Mouse (Mus musculus) midbrain, embryonic 14.5 days (tissue): Measurements from ENCODE around the gene Ovol1. TPM values are rescaled to one million over a fixed set of nuclear protein-coding genes. Genes with fewer than 3 reads are reported as not detected.

Source experiments
- ATAC-seq: fragments of 200-750 bp; cut with Nextera tagmentation; 2 replicates; pipeline ENCODE4 v1.8.0; 2017; ENCODE audit warnings: moderate number of reproducible peaks, moderate library complexity; ENCODE audit not compliant: low FRiP score, low TSS enrichment
- DNase-seq: peaks from one replicate; pipeline ENCODE4 v3.0.0-alpha.2; 2015
- H3K27ac ChIP-seq: fragments of 300-500 bp; sonication (generic); replicated peaks from 2 replicates; pipeline ENCODE4 v1.5.1; 2014; ENCODE audit warnings: mild to moderate bottlenecking, low read depth, low read length, moderate library complexity
- H3K27me3 ChIP-seq: fragments of 300-500 bp; sonication (generic); 2 replicates; pipeline ENCODE4 v1.6.1; 2014; ENCODE audit warnings: low read length, control low read depth, mixed read lengths; ENCODE audit not compliant: control insufficient read depth, insufficient read depth
- H3K36me3 ChIP-seq: fragments of 300-500 bp; sonication (generic); 2 replicates; pipeline ENCODE4 v1.6.1; 2014; ENCODE audit warnings: low read length, control low read depth; ENCODE audit not compliant: control insufficient read depth, insufficient read depth
- H3K4me1 ChIP-seq: fragments of 300-500 bp; sonication (generic); 2 replicates; pipeline ENCODE4 v1.6.1; 2014; ENCODE audit warnings: mild to moderate bottlenecking, antibody characterized with exemption, low read length, control low read depth; ENCODE audit not compliant: control insufficient read depth, insufficient read depth
- H3K4me2 ChIP-seq: fragments of 300-500 bp; sonication (generic); 2 replicates; pipeline ENCODE4 v1.6.1; 2014; ENCODE audit warnings: mild to moderate bottlenecking, low read length, moderate library complexity
- H3K4me3 ChIP-seq: fragments of 300-500 bp; sonication (generic); replicated peaks from 2 replicates; pipeline ENCODE4 v1.5.1; 2014; ENCODE audit warnings: low read depth, low read length
- H3K9ac ChIP-seq: fragments of 300-500 bp; sonication (generic); replicated peaks from 2 replicates; pipeline ENCODE4 v1.6.1; 2014; ENCODE audit warnings: mild to moderate bottlenecking, low read length, moderate library complexity
- H3K9me3 ChIP-seq: fragments of 300-500 bp; sonication (generic); 2 replicates; pipeline ENCODE4 v1.6.1; 2016; ENCODE audit warnings: low read length, control low read depth, mixed read lengths; ENCODE audit not compliant: control insufficient read depth
- WGBS: fragments of 180-500 bp; shearing (Covaris S2); extraction: QIAGEN DNeasy Blood & Tissue Kit; methylation state at CpG from one replicate; pipeline ENCODE4 v1.1.7; 2014; 5-methylcytosine and 5-hydroxymethylcytosine counted together
- polyA plus RNA-seq: library from polyadenylated mRNA; unstranded; fragments of >200 nt; fragmentation: Nextera tagmentation; extraction: Ambion mirVana; gene quantifications from 2 replicates; pipeline ENCODE4 v1.2.1, GENCODE M21; 2014

The Ovol1 gene
- polyA plus RNA-seq, 1 experiment from 2014 or later, result not detected

DNA sequence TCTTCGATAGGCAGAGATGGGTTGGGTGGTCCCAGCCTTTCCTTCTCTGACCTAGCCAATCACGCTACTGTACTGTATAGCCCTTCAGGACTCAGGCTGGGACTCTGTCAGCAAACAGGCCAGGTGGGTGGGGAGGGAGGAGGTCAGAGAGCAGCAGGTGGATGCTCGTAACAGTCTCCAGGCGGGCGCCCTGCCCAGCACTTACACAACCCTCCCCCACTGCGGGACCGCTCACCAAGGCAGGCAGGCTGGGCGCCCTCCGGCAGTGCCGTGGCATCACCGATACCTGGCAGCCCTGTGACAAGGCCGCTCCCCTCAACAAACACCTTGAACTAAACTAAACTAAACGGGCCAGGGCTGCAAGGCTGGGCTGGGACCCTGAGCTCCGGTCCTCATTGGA is 6.2 kb downstream of the Ovol1 start:
- 86% methylated on average over 14 of the region's 14 CpGs for WGBS
- DNase-seq (no peak), ATAC-seq (no peak)
- Histone ChIP-seq H3K4me2 (no peak overlapping the region), H3K27me3 (peaks cover 26% of the 10 kb centered on the region), H3K36me3 (no peaks in the 10 kb centered on the region), H3K4me1 (no peaks in the 10 kb centered on the region), H3K9ac (no peak overlapping the region), H3K4me3 (no peak overlapping the region), H3K9me3 (no peaks in the 10 kb centered on the region), H3K27ac (no peak overlapping the region)

DNA sequence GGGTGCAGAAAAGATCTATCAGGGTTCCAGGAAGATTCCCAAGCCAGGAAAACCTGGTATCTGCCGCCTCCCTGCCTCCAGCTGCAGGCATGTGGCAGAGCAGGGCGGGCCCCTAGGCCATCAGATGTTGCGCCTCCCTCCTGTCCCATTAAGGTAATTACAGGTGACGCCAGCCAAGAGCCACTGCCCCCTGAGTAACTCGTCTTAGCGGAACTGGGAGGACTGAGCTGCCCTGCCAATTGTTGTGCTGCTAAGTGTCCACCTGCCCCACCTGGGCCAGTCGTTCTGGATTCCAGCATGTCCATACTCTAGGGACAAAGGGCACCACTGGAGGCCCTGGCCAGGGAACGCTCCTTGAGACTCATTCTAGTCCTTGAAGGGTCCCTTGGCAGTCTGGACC is 6.6 kb downstream of the Ovol1 start:
- Histone ChIP-seq H3K4me2 (no peak overlapping the region), H3K4me3 (no peak overlapping the region), H3K9me3 (no peaks in the 10 kb centered on the region), H3K4me1 (no peaks in the 10 kb centered on the region), H3K27ac (no peak overlapping the region), H3K9ac (no peak overlapping the region), H3K36me3 (no peaks in the 10 kb centered on the region), H3K27me3 (peaks cover 22% of the 10 kb centered on the region)
- 54% methylated on average over 8 of the region's 8 CpGs for WGBS
- no peak for ATAC-seq
- DNase-seq, result no peak

DNA sequence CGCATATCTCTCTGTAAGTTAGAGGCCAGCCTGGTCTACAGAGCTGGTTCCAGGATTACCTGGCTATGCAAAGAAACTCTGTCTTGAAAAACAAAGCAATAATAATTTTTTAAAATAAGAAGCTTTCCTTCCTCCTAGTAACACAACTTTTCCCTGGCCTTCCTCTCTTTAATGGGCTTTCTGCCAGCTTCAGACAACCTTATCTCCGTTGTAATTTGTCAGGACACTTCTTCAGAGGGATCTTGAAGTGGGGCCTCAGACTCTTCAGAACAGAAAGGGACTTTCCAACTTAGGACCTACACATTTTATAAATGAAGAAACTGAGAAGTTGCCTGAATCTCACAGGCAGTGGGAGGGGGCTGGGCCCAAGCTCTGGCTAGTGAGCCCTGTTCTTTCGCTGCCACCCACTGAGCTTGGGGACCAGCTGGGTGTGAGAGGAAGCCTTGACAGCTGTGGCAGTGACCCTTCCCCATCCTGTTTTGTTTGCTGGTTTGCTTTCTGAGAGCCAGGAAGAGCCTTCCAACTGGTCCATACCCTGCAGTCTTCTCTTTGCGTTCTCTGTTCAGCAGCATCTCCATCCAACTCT is 12.9 kb downstream of the Ovol1 start:
- WGBS, result 90% methylated on average over 4 of the region's 4 CpGs
- Histone ChIP-seq H3K4me3 (no peak overlapping the region), H3K9ac (no peak overlapping the region), H3K36me3 (no peaks in the 10 kb centered on the region), H3K27me3 (no peaks in the 10 kb centered on the region), H3K9me3 (no peaks in the 10 kb centered on the region), H3K4me2 (no peak overlapping the region), H3K27ac (no peak overlapping the region), H3K4me1 (no peaks in the 10 kb centered on the region)
- DNase-seq, result no peak
- no peak for ATAC-seq

DNA sequence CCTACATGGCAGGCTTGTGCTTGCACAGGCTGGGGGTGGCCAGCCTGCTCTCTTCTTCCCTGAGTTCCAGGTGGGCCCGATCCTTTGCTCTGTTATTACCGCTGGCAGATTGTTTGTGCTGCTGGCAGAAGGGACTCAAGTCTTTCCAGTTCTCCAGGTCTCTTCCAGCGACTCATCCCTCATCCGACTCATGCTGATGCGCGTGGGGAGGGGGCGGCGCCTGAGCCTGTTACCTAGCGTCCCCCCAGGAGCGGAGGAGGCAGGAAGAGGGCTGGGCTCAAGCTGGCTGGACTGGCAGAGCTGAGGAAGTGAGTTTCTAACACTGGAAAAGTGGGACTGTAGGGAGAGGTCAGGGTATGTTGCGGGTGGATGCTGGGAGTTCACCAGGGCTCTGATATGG is 16.4 kb downstream of the Ovol1 start:
- H3K4me1 ChIP-seq, result no peaks in the 10 kb centered on the region
- H3K9me3 ChIP-seq, result no peaks in the 10 kb centered on the region
- H3K36me3 ChIP-seq, result no peaks in the 10 kb centered on the region
- H3K4me2 ChIP-seq, result no peak overlapping the region
- H3K27me3 ChIP-seq, result no peaks in the 10 kb centered on the region
- H3K9ac ChIP-seq, result no peak overlapping the region
- H3K27ac ChIP-seq, result no peak overlapping the region
- DNase-seq (no peak), ATAC-seq (no peak)
- H3K4me3 ChIP-seq, result no peak overlapping the region
- WGBS, result 58% methylated on average over 11 of the region's 11 CpGs

DNA sequence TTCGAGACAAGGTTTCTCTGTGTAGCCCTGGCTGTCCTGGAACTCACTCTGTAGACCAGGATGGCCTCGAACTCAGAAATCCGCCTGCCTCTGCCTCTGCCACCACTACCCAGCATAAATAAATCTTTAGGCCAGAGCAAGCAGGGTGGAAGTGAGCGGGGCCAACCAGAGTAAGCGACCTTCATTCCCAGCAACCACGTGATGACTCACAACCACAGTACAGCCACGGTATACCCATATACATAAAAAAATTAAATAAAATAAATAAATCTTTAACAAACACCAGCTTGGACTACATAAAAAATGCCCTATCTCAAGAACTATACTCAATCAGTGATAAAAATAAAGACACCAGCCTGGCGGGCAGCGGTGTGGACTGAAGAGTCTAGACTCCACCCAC is 17.1 kb downstream of the Ovol1 start:
- H3K4me1 ChIP-seq, result no peaks in the 10 kb centered on the region
- H3K9ac ChIP-seq, result no peak overlapping the region
- 88% methylated on average over 9 of the region's 9 CpGs for WGBS
- no peak for DNase-seq
- H3K36me3 ChIP-seq, result no peaks in the 10 kb centered on the region
- H3K4me3 ChIP-seq, result no peak overlapping the region
- H3K9me3 ChIP-seq, result no peaks in the 10 kb centered on the region
- no peaks in the 10 kb centered on the region for H3K27me3 ChIP-seq
- H3K4me2 ChIP-seq, result no peak overlapping the region
- H3K27ac ChIP-seq, result no peak overlapping the region
- no peak for ATAC-seq

DNA sequence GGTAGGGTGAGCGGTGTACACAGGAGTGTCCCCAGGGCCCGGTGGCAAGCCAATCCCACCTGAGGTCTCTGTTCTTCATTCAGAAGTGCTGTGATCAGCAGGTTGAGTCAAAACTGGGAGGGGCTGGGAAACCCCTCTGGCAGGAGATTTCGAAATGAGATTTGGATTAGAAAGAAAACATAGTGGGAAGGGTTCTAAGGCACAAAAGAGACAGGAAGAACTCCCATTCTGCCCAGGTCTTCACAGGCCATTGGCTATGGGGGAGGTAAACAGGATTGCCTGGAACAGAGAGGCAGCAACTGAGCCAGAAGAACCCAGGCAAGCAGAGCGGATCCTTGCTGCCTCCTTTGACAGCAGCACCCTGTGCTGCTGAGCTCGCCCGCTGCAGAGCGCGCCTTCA is 21.7 kb downstream of the Ovol1 start:
- H3K4me1 ChIP-seq, result no peaks in the 10 kb centered on the region
- H3K4me3 ChIP-seq, result no peak overlapping the region
- H3K9me3 ChIP-seq, result no peaks in the 10 kb centered on the region
- no peak overlapping the region for H3K4me2 ChIP-seq
- ATAC-seq (no peak), DNase-seq (no peak)
- H3K36me3 ChIP-seq, result no peaks in the 10 kb centered on the region
- H3K27me3 ChIP-seq, result no peaks in the 10 kb centered on the region
- no peak overlapping the region for H3K27ac ChIP-seq
- 64% methylated on average over 8 of the region's 8 CpGs for WGBS
- 0 out of 2 replicates have a peak overlapping the region, but pooled peaks have one; percentile 2 for H3K9ac ChIP-seq

DNA sequence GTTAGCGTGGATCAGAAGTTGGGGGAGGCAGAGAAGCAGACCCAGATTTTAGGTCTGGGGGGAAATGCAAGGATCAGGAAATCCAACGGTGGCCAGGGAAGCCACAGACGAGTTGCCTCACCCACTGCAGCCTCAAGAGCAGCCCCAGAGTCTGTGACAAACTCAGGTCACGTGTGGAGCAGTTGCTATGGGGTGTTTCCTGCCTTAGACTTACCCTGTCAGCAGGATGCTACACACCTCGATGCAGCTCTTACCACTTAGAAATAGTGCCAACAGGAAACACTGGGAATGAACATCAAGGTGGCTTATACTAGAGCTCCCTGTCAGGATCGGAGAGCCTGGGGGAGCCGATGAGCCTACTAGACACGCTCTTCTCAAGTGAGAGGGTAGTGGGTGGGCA is 27.9 kb downstream of the Ovol1 start:
- ATAC-seq, result no peak
- no peak overlapping the region for H3K9ac ChIP-seq
- WGBS, result 76% methylated on average over 8 of the region's 8 CpGs

DNA sequence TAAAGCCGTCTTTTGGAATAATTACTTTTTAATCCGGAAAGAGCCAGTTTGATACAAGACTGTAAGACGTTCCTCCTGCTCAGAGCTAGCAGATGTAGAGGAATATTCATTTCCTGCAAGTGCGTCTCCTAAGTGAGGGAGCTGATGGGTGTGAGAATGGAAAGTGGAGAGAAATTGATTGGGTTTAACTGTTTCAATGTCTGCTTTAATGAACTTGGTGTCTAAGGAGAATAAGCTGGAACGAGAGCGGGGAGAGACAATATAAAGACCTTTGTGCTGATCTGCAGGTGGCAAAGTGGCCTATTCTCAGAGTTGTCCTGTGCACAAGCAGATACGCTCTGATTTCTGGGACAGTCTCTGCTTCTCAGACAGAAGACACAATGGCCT is 30.3 kb downstream of the Ovol1 start:
- no peak for ATAC-seq
- no peak overlapping the region for H3K27ac ChIP-seq

More for the DNA sequence above, 27.9 kb downstream of the Ovol1 start:
- Histone ChIP-seq H3K27ac (no peak overlapping the region), H3K4me3 (no peak overlapping the region), H3K9me3 (no peaks in the 10 kb centered on the region), H3K27me3 (no peaks in the 10 kb centered on the region), H3K4me1 (peaks cover 5% of the 10 kb centered on the region), H3K4me2 (no peak overlapping the region), H3K36me3 (no peaks in the 10 kb centered on the region)
- DNase-seq, result no peak

DNA sequence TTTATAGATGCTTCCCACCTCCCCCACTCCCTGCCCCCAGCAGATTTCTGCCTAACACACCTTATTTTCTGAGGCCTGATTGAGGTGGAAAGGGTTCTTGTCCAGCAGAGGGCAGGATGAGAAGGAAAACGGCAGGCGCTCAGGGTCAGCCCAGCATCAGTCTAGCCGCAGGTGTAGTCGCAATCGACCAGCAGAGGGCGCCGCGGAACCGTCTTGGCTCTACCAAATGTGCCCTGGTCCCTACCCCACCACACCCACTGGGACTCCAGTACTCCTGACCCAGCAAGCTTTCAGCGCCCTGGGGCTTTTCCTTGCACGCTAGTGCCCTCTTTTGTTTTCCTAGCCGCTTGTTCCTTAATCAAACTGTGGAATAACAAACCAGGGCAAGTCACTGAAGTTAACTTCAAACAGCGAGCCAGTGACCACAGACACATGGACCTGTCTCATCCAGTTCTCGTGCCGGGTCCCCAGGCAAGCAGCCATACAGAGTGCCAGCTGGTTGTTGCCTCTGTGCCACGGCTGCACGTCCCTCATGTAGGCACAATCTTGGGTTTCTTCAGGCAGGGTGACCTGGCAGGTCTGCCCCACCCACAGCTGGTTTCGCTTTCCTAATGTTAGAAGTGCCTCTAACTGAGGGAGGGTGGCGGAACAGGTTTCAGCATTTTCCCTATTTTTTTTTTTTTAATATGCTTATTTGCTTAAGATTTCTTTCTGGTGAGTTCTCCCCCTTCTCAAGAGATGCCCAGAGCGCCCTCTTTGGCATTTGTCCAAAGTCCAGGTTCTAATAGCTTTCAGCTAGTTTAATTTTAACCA is 30.9 kb downstream of the Ovol1 start:
- ATAC-seq (peak; percentile 85; the same call in 1 of the 2 replicates), DNase-seq (peak; percentile 93)
- WGBS, result 10% methylated on average over 20 of the region's 20 CpGs
- H3K9me3 ChIP-seq, result no peaks in the 10 kb centered on the region
- no peaks in the 10 kb centered on the region for H3K36me3 ChIP-seq
- H3K27ac ChIP-seq, result 0 out of 2 replicates have a peak overlapping the region, but pooled peaks have one; percentile 13
- no peaks in the 10 kb centered on the region for H3K27me3 ChIP-seq
- peak overlapping the region; percentile 40 for H3K4me2 ChIP-seq
- H3K4me3 ChIP-seq, result no peak overlapping the region
- H3K9ac ChIP-seq, result no peak overlapping the region
- H3K4me1 ChIP-seq, result peaks cover 5% of the 10 kb centered on the region

More for the DNA sequence above, 30.3 kb downstream of the Ovol1 start:
- no peak overlapping the region for H3K4me3 ChIP-seq
- 9% methylated on average over 7 of the region's 7 CpGs for WGBS
- H3K27me3 ChIP-seq, result no peaks in the 10 kb centered on the region
- H3K4me1 ChIP-seq, result peaks cover 5% of the 10 kb centered on the region
- no peaks in the 10 kb centered on the region for H3K36me3 ChIP-seq
- peak; percentile 28 for DNase-seq
- no peak overlapping the region for H3K9ac ChIP-seq
- H3K9me3 ChIP-seq, result no peaks in the 10 kb centered on the region
- peak overlapping the region; percentile 15; the same call in 1 of the 2 replicates for H3K4me2 ChIP-seq
